10 mouse cellular contexts compared by ENCODE assay signal in genomic region chr11:110993616-110994015, GRCm38 (mm10). TPM values are rescaled to one million over a fixed set of nuclear protein-coding genes. Genes with fewer than 3 reads are reported as not detected.
DNase-seq lines count a peak whose midpoint lies in the region; ATAC-seq and TF ChIP-seq lines count a peak whose summit lies in the region.
"Had no signal": no experiment of that assay in that cellular context is flagged by ENCODE, and none has a peak within 500 bp of the region (broad histone marks: within the 10 kb centered on the region; RNA-seq: fewer than 3 reads in every experiment).

No protein-coding gene starts in this region.

- H3K9ac ChIP-seq in heart, adult 2 months (ENCODE audit: low read depth, low read length) = no peak overlapping the region
- H3K9ac ChIP-seq in heart, embryonic 12.5 days = no peak overlapping the region
- no peak overlapping the region for H3K9ac ChIP-seq in neural tube, embryonic 15.5 days (replicated peaks)
- no peak overlapping the region for H3K9ac ChIP-seq in hindbrain, embryonic 11.5 days (ENCODE audit: low read depth, low read length)
- H3K9ac ChIP-seq: neural tube, embryonic 12.5 days had no signal

- H3K79me2 ChIP-seq in heart, adult 2 months (replicated peaks; ENCODE audit: control insufficient read depth, insufficient read depth, low read length) = no peaks in the 10 kb centered on the region

- TF ChIP-seq EP300 in heart, adult 2 months (IDR thresholded peaks at IDR 0.05; ENCODE audit: insufficient read depth, low read depth, low read length) = 0 out of 2 replicates have a peak, but pooled peaks have one; percentile 42

- H3K27me3 ChIP-seq in heart, adult 2 months (ENCODE audit: control insufficient read depth, insufficient read depth, low read length) = no peaks in the 10 kb centered on the region
- no peaks in the 10 kb centered on the region for H3K27me3 ChIP-seq in heart, embryonic 10.5 days (ENCODE audit: insufficient read depth, poor library complexity, severe bottlenecking)
- no peaks in the 10 kb centered on the region for H3K27me3 ChIP-seq in heart, embryonic 12.5 days (replicated peaks)
- H3K27me3 ChIP-seq in thymus, adult 2 months (ENCODE audit: control insufficient read depth, insufficient read depth, low read length) = no peaks in the 10 kb centered on the region
- no peaks in the 10 kb centered on the region for H3K27me3 ChIP-seq in neural tube, embryonic 15.5 days (replicated peaks)
- no peaks in the 10 kb centered on the region for H3K27me3 ChIP-seq in hindbrain, embryonic 11.5 days (ENCODE audit: control insufficient read depth, insufficient read depth, low read length)
- H3K27me3 ChIP-seq: neural tube, embryonic 12.5 days had no signal

- TF ChIP-seq CTCF in heart, adult 2 months (IDR thresholded peaks at IDR 0.05) = no peak
- TF ChIP-seq CTCF in thymus, adult 2 months (IDR thresholded peaks at IDR 0.05; ENCODE audit: borderline replicate concordance, control insufficient read depth, extremely low read depth, insufficient read depth, low read length, poor library complexity) = no peak

- DNase-seq in heart, adult 2 months = peak in 1 of 2 experiments; percentile 40
- DNase-seq in heart, embryonic 10.5 days (ENCODE audit: low spot score) = no peak
- DNase-seq in lung, postnatal 14 days = peak; percentile 25
- DNase-seq in thymus, adult 2 months = peak; percentile 63
- DNase-seq in testis, postnatal 14 days (ENCODE audit: low spot score) = no peak
- no peak for DNase-seq in hindbrain, embryonic 11.5 days (ENCODE audit: low spot score)

- peaks cover 1% of the 10 kb centered on the region; the same call in 1 of the 2 replicates for H3K4me1 ChIP-seq in heart, adult 2 months (ENCODE audit: control insufficient read depth, insufficient read depth, low read length)
- no peaks in the 10 kb centered on the region for H3K4me1 ChIP-seq in heart, embryonic 10.5 days
- 0 out of 2 replicates have a peak, but pooled peaks cover 3% of the 10 kb centered on the region for H3K4me1 ChIP-seq in heart, embryonic 12.5 days (replicated peaks)
- peaks cover 8% of the 10 kb centered on the region; the same call in 1 of the 2 replicates for H3K4me1 ChIP-seq in thymus, adult 2 months (replicated peaks; ENCODE audit: control insufficient read depth, insufficient read depth, low read length)
- H3K4me1 ChIP-seq in neural tube, embryonic 15.5 days = no peaks in the 10 kb centered on the region
- no peaks in the 10 kb centered on the region for H3K4me1 ChIP-seq in hindbrain, embryonic 11.5 days (replicated peaks; ENCODE audit: control insufficient read depth, insufficient read depth, low read length)
- H3K4me1 ChIP-seq: neural tube, embryonic 12.5 days had no signal

- 31% methylated on average over 4 of the region's 4 CpGs for WGBS in heart, adult 2 months
- 61% methylated on average over 4 of the region's 4 CpGs for WGBS in heart, embryonic 10.5 days
- WGBS in heart, embryonic 12.5 days = 43% methylated on average over 4 of the region's 4 CpGs
- 15% methylated on average over 4 of the region's 4 CpGs for WGBS in thymus, adult 2 months
- WGBS in neural tube, embryonic 15.5 days = 78% methylated on average over 4 of the region's 4 CpGs
- whole genome bisulfite sequencing in hindbrain, embryonic 11.5 days = 64% methylated on average over 4 of the region's 4 CpGs

- no peak overlapping the region for H3K4me3 ChIP-seq in heart, adult 2 months
- H3K4me3 ChIP-seq in heart, embryonic 10.5 days = no peak overlapping the region
- H3K4me3 ChIP-seq in heart, embryonic 12.5 days = no peak overlapping the region
- no peak overlapping the region for H3K4me3 ChIP-seq in thymus, adult 2 months (ENCODE audit: control insufficient read depth, insufficient read depth, low read length)
- no peak overlapping the region for H3K4me3 ChIP-seq in neural tube, embryonic 15.5 days (replicated peaks)
- H3K4me3 ChIP-seq in hindbrain, embryonic 11.5 days (ENCODE audit: low read depth, low read length) = no peak overlapping the region
- H3K4me3 ChIP-seq: neural tube, embryonic 12.5 days had no signal

- H3K4me2 ChIP-seq in heart, embryonic 12.5 days = no peak overlapping the region
- no peak overlapping the region for H3K4me2 ChIP-seq in neural tube, embryonic 15.5 days
- no peak overlapping the region for H3K4me2 ChIP-seq in hindbrain, embryonic 11.5 days (replicated peaks; ENCODE audit: low read depth, low read length)
- H3K4me2 ChIP-seq: neural tube, embryonic 12.5 days had no signal

- peak overlapping the region; percentile 24 for H3K27ac ChIP-seq in heart, adult 2 months
- no peak overlapping the region for H3K27ac ChIP-seq in heart, embryonic 10.5 days
- 0 out of 2 replicates have a peak overlapping the region, but pooled peaks have one; percentile 44 for H3K27ac ChIP-seq in heart, embryonic 12.5 days (ENCODE audit: poor library complexity, severe bottlenecking)
- peak overlapping the region; percentile 54; the same call in 1 of the 2 replicates for H3K27ac ChIP-seq in thymus, adult 2 months (ENCODE audit: control insufficient read depth, insufficient read depth, low read length)
- no peak overlapping the region for H3K27ac ChIP-seq in neural tube, embryonic 15.5 days (replicated peaks)
- no peak overlapping the region for H3K27ac ChIP-seq in hindbrain, embryonic 11.5 days (ENCODE audit: low read depth, low read length)
- H3K27ac ChIP-seq: neural tube, embryonic 12.5 days had no signal

- TF ChIP-seq POLR2A in heart, adult 2 months (IDR thresholded peaks at IDR 0.05; ENCODE audit: insufficient read depth, low read depth, low read length) = no peak
- no peak for TF ChIP-seq POLR2A in thymus, adult 2 months (IDR thresholded peaks at IDR 0.05; ENCODE audit: control insufficient read depth, extremely low read depth, insufficient read depth, low read length, poor library complexity)

- H3K9me3 ChIP-seq in heart, embryonic 10.5 days = no peaks in the 10 kb centered on the region
- H3K9me3 ChIP-seq in heart, embryonic 12.5 days (replicated peaks) = no peaks in the 10 kb centered on the region
- H3K9me3 ChIP-seq in neural tube, embryonic 15.5 days (replicated peaks) = no peaks in the 10 kb centered on the region
- H3K9me3 ChIP-seq in hindbrain, embryonic 11.5 days (ENCODE audit: control insufficient read depth, low read length) = no peaks in the 10 kb centered on the region
- H3K9me3 ChIP-seq: neural tube, embryonic 12.5 days had no signal

- intact Hi-C loops in heart, adult 2 months (cut with DNase I) = no loop called here

- H3K36me3 ChIP-seq in heart, adult 2 months (ENCODE audit: control insufficient read depth, insufficient read depth, low read length) = no peaks in the 10 kb centered on the region
- H3K36me3 ChIP-seq in heart, embryonic 10.5 days = no peaks in the 10 kb centered on the region
- no peaks in the 10 kb centered on the region for H3K36me3 ChIP-seq in heart, embryonic 12.5 days
- no peaks in the 10 kb centered on the region for H3K36me3 ChIP-seq in thymus, adult 2 months (ENCODE audit: control insufficient read depth, insufficient read depth, low read length)
- no peaks in the 10 kb centered on the region for H3K36me3 ChIP-seq in neural tube, embryonic 15.5 days
- H3K36me3 ChIP-seq in hindbrain, embryonic 11.5 days (ENCODE audit: control insufficient read depth, insufficient read depth, low read length) = no peaks in the 10 kb centered on the region
- H3K36me3 ChIP-seq: G1E; neural tube, embryonic 12.5 days had no signal

- peak; percentile 25; the same call in 1 of the 2 replicates for ATAC-seq in heart, embryonic 12.5 days (ENCODE audit: insufficient number of reproducible peaks, low FRiP score)
- no peak for ATAC-seq in neural tube, embryonic 15.5 days (ENCODE audit: low FRiP score)
- ATAC-seq in hindbrain, embryonic 11.5 days (ENCODE audit: low FRiP score) = no peak

RNA-seq across cellular contexts. Expression of gene Kcnj16, which starts 25.8 kb away (rescaled TPM):
- under 1 TPM in 1 of 2 experiments, not detected in 1; 0.07 TPM for total RNA-seq in heart, adult 2 months (2021)
- not detected in 2 replicates for polyA plus RNA-seq in heart, adult 2 months (2012; rRNA removed)
- polyA plus RNA-seq in heart, embryonic 10.5 days (2016; fragmentation: Nextera tagmentation; extraction: Ambion mirVana) = 0.04 and 0.05 TPM in 2 replicates
- polyA plus RNA-seq in heart, embryonic 12.5 days (2016; fragmentation: Nextera tagmentation; extraction: Ambion mirVana) = not detected in 2 replicates
- polyA plus RNA-seq in thymus, adult 2 months (2012; rRNA removed) = 1.1 and 1.3 TPM in 2 replicates
- polyA plus RNA-seq in neural tube, embryonic 15.5 days (2015; fragmentation: Nextera tagmentation; extraction: Ambion mirVana) = 3.1 and 4.3 TPM in 2 replicates
- 0.20 TPM in 1 of 2 replicates, not detected in the other for polyA plus RNA-seq in hindbrain, embryonic 11.5 days (2014; fragmentation: Nextera tagmentation; extraction: Ambion mirVana)
- total RNA-seq: G1E had no signal
- polyA plus RNA-seq: G1E had no signal

Comparison
In these comparisons a context has a peak if more than half of its experiments do, and no peak if none do; other contexts are left out.
1. H3K27ac ChIP-seq: peak in heart, adult 2 months (single experiment), heart, embryonic 12.5 days (single experiment) and thymus, adult 2 months (single experiment); none in heart, embryonic 10.5 days (single experiment), neural tube, embryonic 15.5 days (single experiment) and hindbrain, embryonic 11.5 days (single experiment).
2. DNase-seq: peak in lung, postnatal 14 days (single experiment) and thymus, adult 2 months (single experiment); none in heart, embryonic 10.5 days (single experiment), testis, postnatal 14 days (single experiment) and hindbrain, embryonic 11.5 days (single experiment).